Mouse (Mus musculus) small intestine, adult 2 months (tissue): ENCODE measurements around the gene Cib2.

Source experiments
- CTCF ChIP-seq: fragments of 200-500 bp; IDR thresholded peaks from 2 replicates; pipeline ENCODE4 v1.5.1; 2012; ENCODE audit warnings: low read depth, mild to moderate bottlenecking, control low read depth, inconsistent platforms, low read length, moderate library complexity, mixed read lengths; ENCODE audit not compliant: insufficient replicate concordance, insufficient read length; ENCODE audit errors: extremely low read depth
- POLR2A ChIP-seq: fragments of 200-500 bp; IDR thresholded peaks from 2 replicates; pipeline ENCODE4 v1.6.1; 2012; ENCODE audit warnings: low read depth, mild to moderate bottlenecking, control low read depth, inconsistent platforms, low read length, moderate library complexity

DNA sequence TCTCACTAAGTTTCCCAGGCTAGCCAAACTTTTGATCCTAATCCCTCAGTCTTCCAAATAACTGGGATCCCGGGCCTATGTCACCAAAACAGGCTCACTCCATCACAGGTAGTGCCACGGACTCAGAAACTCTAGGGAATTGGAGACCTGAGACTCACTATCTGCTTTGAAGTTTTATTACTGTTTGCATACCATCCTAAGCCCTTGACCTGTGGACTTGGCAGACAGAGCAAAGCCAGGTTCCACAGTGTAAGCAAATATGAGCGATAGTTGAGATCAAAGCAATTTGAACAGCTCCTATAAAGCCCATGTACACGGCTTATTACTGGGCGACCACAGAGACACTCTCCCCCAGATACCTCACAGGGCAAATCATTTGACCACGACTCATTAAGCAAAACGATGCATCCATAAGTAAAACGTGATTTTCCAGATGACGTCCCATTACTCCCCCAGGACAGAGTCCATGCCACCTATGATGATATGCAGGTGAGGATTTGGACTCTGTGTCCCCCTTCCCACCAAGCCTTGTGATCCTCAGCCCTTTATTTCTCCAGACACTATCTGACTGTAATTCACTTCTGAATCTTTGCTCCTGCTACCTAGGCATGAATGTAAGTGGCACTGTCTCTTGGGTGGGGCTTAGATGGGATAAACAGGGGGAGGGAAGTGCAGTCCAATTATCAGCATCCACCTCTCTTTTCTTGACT, 11.3 kb upstream of the Cib2 start:
- TF ChIP-seq CTCF (no peak), POLR2A (no peak)
